Mouse (Mus musculus) embryo, embryonic 9.5 days (tissue): ENCODE results near the gene Zfp667.
"Not testable (repeated sequence)": the region's sequence is repeated elsewhere in the genome, so short reads cannot be mapped to it uniquely, and the experiment has no call there.

Experiments
- DNase-seq: peaks from one replicate; pipeline ENCODE4 v3.0.0-alpha.2; 2017; ENCODE audit errors: extremely low spot score

Gene Zfp667

GRCm38 (mm10) chr7:6285842-6286705 is at the start of gene Zfp667:
Zfp667 (plus strand) TSS chr7:6286579.
- peak; percentile 97 for DNase-seq

GRCm38 (mm10) chr7:6239787-6240186 is 46.6 kb upstream of the Zfp667 start:
- no peak for DNase-seq

GRCm38 (mm10) chr7:6240841-6241425 is 45.4 kb upstream of the Zfp667 start:
- DNase-seq, result peak; percentile 19

GRCm38 (mm10) chr7:6244361-6245292 is 41.8 kb upstream of the Zfp667 start:
- DNase-seq, result no peak

- DNase-seq, result no peak
These were observed 34.0 kb upstream of the Zfp667 start, which contains the start of gene Epp13 for GRCm38 (mm10) chr7:6252410-6252809. Epp13 (plus strand) TSS chr7:6252710.

GRCm38 (mm10) chr7:6254451-6254850 is 31.9 kb upstream of the Zfp667 start:
- DNase-seq, result no peak

- DNase-seq, result no peak
These were observed 29.0 kb upstream of the Zfp667 start for GRCm38 (mm10) chr7:6257386-6257785.

- no peak for DNase-seq
These were observed 27.9 kb upstream of the Zfp667 start for GRCm38 (mm10) chr7:6258232-6259220.

- not testable (repeated sequence) for DNase-seq
These were observed 26.4 kb upstream of the Zfp667 start for GRCm38 (mm10) chr7:6260004-6260403.

GRCm38 (mm10) chr7:6262120-6262519 is 24.3 kb upstream of the Zfp667 start:
- DNase-seq, result no peak

GRCm38 (mm10) chr7:6262984-6263383 is 23.4 kb upstream of the Zfp667 start:
- DNase-seq, result no peak

- DNase-seq, result no peak
These were observed 20.7 kb upstream of the Zfp667 start for GRCm38 (mm10) chr7:6265695-6266094.

- no peak for DNase-seq
These were observed 8.5 kb upstream of the Zfp667 start for GRCm38 (mm10) chr7:6277906-6278305.

- peak; percentile 71 for DNase-seq
These were observed 3.6 kb upstream of the Zfp667 start for GRCm38 (mm10) chr7:6282749-6283148.

- DNase-seq, result peak; percentile 88
These were observed 2.8 kb upstream of the Zfp667 start for GRCm38 (mm10) chr7:6283451-6284075.

GRCm38 (mm10) chr7:6284442-6285012 is 1.9 kb upstream of the Zfp667 start:
- no peak for DNase-seq

GRCm38 (mm10) chr7:6285366-6285765 is 1.0 kb upstream of the Zfp667 start:
- DNase-seq, result no peak

- DNase-seq, result peak; percentile 14
These were observed 647 bp downstream of the Zfp667 start for GRCm38 (mm10) chr7:6286921-6287531.

- DNase-seq, result not testable (repeated sequence)
These were observed 4.7 kb downstream of the Zfp667 start for GRCm38 (mm10) chr7:6291121-6291520.
